Mouse (Mus musculus): ENCODE data around the gene Olfr702.

Gene Olfr702

DNA sequence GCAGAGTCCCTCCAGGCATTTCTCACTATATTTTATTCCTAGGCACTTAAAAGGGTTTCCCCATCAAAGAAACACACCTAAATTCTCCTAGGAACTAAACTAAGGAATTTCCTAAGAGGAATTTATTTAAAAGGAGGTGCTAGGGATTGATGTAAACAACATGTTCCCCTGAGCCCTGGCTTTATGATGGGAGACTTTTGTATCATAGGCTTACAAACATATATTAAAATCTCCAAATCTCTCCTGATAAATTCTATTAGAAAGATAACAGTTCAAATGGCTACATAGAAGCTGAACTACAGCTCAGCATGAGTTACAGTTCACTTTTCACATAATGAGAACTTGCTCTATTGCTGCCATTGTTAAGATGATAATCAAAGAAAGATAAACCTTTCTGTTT lies at the start of gene Olfr702:
Gene Olfr702, minus strand, starts transcription at position 101 of the 400 bp plus-strand sequence.
- no peak for DNase-seq (ENCODE audit: low read depth, low spot score)

DNA sequence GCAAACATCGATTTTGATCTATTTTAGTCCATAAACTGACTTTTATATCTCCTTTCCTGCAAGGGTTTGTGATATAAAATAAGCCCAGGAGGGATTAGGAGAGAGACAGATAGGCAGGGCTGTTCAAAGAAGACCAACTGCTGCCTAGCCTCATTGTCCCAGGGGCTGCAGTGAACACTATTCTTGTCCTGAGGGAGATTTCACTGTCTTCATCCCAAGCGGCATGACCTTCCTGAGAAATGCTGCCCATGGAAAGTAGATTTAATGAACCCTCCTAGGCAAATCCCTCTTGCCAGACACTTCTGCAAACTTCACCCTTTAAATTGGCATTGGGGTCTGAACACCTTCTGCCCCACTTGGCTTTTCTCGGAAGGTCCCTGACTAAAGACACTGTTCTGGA lies 43.1 kb upstream of the Olfr702 start, which contains the start of gene Olfr705:
Gene Olfr705, minus strand, starts transcription at position 101 of the 400 bp plus-strand sequence.
- DNase-seq (ENCODE audit: low read depth, low spot score), result no peak

GRCm38 (mm10) chr7:106862885-106863284 lies 29.2 kb upstream of the Olfr702 start, which contains the start of gene Olfr704:
Gene Olfr704 (plus strand): TSS chr7:106863185.
- no peak for DNase-seq (ENCODE audit: low read depth, low spot score)

DNA sequence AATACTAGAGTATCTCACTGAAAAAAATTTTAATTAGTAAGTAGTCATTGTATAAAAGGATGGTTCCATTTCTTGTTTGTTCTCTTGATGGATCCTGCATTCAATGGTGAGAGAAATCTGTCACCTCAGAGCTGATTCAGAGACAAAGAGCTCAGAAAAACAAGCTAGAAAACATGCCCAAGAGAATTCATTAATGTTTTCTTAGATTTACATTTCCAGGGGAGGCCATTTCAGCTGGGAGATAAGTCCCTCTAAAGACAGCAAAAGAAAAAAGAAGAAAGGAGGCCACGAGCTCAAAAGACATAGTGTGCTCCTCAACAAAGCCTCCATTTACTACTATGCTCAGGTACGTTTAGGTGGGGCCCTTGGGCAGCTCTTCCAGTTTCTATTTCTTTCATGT lies 9.4 kb upstream of the Olfr702 start, which contains the start of gene Olfr703:
Gene Olfr703, plus strand, starts transcription at position 301 of the 400 bp plus-strand sequence.
- no peak for DNase-seq (ENCODE audit: low read depth, low spot score)

DNA sequence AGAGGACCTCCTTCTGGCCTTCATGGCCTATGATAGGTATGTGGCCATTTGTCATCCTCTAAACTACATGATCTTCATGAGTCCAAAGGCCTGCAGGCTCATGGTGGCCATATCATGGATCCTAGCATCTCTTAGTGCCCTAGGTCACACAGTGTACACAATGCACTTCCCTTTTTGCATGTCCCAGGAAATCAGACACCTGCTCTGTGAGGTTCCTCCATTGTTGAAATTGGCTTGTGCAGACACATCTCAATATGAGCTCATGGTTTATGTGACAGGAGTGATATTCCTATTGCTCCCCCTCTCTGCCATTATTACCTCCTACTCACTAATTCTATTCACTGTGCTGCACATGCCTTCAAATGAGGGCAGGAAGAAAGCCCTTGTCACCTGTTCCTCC lies 15.3 kb downstream of the Olfr702 start:
- no peak for DNase-seq (ENCODE audit: low read depth, low spot score)

DNA sequence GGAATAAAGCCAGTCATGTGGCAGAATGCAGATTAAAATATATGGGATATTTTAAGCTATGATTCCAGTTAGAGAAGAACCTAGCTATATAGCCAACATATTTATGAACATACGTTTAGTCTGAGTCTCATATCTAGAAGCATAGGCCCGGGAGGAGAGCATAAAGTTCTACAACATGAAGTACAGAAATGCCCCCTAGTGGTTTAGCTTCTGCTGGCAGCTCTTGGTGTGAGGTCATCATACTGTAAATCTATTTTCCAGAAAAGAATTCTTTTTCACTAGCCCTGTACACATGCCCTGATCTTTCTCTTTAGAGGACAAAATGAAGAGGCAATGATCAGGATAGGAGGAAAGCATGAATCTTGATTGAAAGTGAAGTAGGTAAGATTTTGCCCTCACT lies 17.9 kb downstream of the Olfr702 start:
- no peak for DNase-seq (ENCODE audit: low read depth, low spot score)

DNA sequence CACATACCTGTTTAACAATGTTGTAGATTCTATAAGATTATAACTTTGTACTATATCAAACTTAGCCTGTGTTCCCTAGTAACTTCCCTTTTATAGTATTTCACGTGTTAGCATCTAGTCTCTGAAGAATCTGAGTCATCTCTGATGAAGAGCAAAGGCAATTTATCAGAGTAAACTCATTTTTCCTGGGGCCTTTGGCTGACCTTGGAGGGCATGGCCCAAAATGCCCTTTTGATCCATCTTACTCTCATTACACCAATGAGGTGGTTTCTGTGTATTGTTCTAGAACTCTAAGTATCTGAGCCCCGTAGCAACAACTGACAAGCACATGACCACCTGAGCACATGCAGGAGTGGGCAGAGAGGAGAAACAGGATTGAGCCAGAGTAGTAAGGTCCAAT lies 19.9 kb downstream of the Olfr702 start, which contains the start of gene Olfr701:
Gene Olfr701, plus strand, starts transcription at position 301 of the 400 bp plus-strand sequence.
- DNase-seq (ENCODE audit: low read depth, low spot score), result no peak

GRCm38 (mm10) chr7:106808734-106809133 lies 25.0 kb downstream of the Olfr702 start, which contains the start of gene Olfr700:
Gene Olfr700 (minus strand): TSS chr7:106808834.
- no peak for DNase-seq (ENCODE audit: low read depth, low spot score)

DNA sequence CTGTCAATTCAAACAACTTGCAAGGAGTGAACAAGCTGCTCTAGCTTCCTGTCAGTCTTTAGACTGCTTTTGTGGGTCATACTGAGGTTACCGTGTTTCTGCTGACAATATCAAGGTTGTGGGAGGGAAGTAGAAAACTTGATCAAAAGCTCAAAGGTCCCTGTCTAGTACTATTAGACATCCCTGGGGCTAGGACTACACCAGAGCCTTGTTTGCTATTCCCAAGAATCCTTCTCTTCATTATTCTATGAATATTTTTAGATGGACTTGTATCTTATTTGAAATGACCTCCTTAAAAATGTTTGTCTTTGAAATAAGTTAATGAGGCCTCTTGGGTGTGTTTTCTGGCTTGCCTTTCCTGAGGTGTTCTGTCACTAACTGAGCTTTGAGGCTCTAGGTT lies 40.6 kb downstream of the Olfr702 start, which contains the start of gene Olfr699:
Gene Olfr699, minus strand, starts transcription at position 101 of the 400 bp plus-strand sequence.
- DNase-seq (ENCODE audit: low read depth, low spot score), result no peak

DNA sequence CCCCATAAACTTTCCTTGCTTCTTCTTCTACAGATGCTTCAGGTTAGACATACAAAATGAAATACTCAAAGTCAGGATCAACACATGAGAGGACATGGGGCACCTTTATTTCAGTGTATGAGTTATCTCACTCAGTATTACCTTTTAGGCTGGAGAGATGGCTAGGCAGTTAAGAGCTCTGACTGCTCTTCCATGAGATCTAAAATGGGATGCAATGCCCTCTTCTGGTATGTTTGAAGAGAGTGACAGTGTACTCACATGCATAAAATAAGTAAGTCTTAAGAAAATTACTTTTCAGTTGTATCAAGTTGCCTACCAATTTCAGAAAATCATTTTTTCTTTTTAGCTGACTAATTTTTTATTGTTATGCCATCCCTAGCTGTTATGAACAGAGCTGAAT lies 45.4 kb downstream of the Olfr702 start:
- DNase-seq (ENCODE audit: low read depth, low spot score), result no peak

Measured in telencephalon, adult 2 months (tissue).